In the genomic region with DNA sequence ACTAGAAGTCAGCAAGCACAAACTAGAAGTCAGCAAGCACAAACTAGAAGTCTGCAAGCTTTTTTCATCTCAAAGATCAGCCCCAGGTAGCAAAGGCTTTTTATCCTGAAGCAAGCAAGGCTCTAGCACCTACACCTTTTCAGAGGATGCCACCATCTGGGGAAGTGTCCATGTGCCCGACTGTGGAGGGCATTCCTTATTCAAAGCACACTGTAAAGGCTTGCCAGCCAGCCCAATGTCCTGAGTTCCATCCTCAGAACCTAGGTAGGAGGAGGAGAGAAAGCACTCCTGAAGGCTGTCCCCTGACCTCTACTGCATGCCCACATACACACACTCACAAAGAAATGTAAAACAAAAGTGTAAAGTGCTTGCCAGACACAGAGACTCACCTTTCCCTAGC, we compare ENCODE assay signal across 31 mouse cellular contexts. TPM values are rescaled to one million over a fixed set of nuclear protein-coding genes. Genes with fewer than 3 reads are reported as not detected.
"Had no signal": no experiment of that assay in that cellular context is flagged by ENCODE, and none has a peak within 500 bp of the region (broad histone marks: within the 10 kb centered on the region; RNA-seq: fewer than 3 reads in every experiment).

No protein-coding gene starts in this region.

- H3K27me3 ChIP-seq: limb, embryonic 12.5 days; limb, embryonic 13.5 days; limb, embryonic 15.5 days; liver, embryonic 12.5 days; liver, embryonic 13.5 days; liver, embryonic 15.5 days; lung, embryonic 15.5 days; midbrain, embryonic 12.5 days; midbrain, embryonic 13.5 days; neural tube, embryonic 12.5 days; neural tube, embryonic 13.5 days had no signal

- H3K4me3 ChIP-seq: limb, embryonic 10.5 days; limb, embryonic 12.5 days; limb, embryonic 13.5 days; limb, embryonic 15.5 days; liver, embryonic 12.5 days; liver, embryonic 13.5 days; liver, embryonic 15.5 days; lung, embryonic 15.5 days; midbrain, embryonic 10.5 days; midbrain, embryonic 12.5 days; midbrain, embryonic 13.5 days; myocyte; neural tube, embryonic 12.5 days; neural tube, embryonic 13.5 days had no signal

- H3K27ac ChIP-seq: limb, embryonic 10.5 days; limb, embryonic 12.5 days; limb, embryonic 13.5 days; limb, embryonic 15.5 days; liver, embryonic 12.5 days; liver, embryonic 13.5 days; liver, embryonic 14.5 days; liver, embryonic 15.5 days; lung, embryonic 15.5 days; macrophage; midbrain, embryonic 10.5 days; midbrain, embryonic 13.5 days; neural tube, embryonic 12.5 days; neural tube, embryonic 13.5 days had no signal

- H3K9ac ChIP-seq: limb, embryonic 12.5 days; limb, embryonic 13.5 days; limb, embryonic 15.5 days; liver, embryonic 12.5 days; liver, embryonic 13.5 days; liver, embryonic 14.5 days; liver, embryonic 15.5 days; liver, postnatal 0 days; lung, embryonic 14.5 days; lung, embryonic 15.5 days; midbrain, embryonic 12.5 days; midbrain, embryonic 13.5 days; neural tube, embryonic 12.5 days; neural tube, embryonic 13.5 days had no signal

- H3K4me2 ChIP-seq: limb, embryonic 12.5 days; limb, embryonic 13.5 days; limb, embryonic 15.5 days; liver, embryonic 11.5 days; liver, embryonic 12.5 days; liver, embryonic 13.5 days; liver, embryonic 15.5 days; lung, embryonic 14.5 days; lung, embryonic 15.5 days; midbrain, embryonic 12.5 days; midbrain, embryonic 13.5 days; neural tube, embryonic 12.5 days; neural tube, embryonic 13.5 days had no signal

- H3K36me3 ChIP-seq: liver, embryonic 12.5 days; liver, embryonic 13.5 days; liver, embryonic 15.5 days; lung, embryonic 15.5 days; midbrain, embryonic 12.5 days; midbrain, embryonic 13.5 days; neural tube, embryonic 12.5 days; neural tube, embryonic 13.5 days had no signal

- DNase-seq: left cerebral cortex, postnatal 4 days; liver; liver, embryonic 13.5 days; liver, postnatal 0 days; lung, adult 18-20 months; lung, adult 2 months; lung, embryonic 14.5 days; lung, postnatal 10 days; lung, postnatal 14 days; lung, postnatal 36 days; lung, postnatal 4 days; midbrain, embryonic 14.5 days had no signal

- ATAC-seq: liver, embryonic 12.5 days; liver, postnatal 0 days; lung, postnatal 0 days; midbrain, embryonic 13.5 days; midbrain, embryonic 16.5 days had no signal

- H3K9me3 ChIP-seq: limb, embryonic 10.5 days; limb, embryonic 12.5 days; limb, embryonic 13.5 days; limb, embryonic 15.5 days; liver, embryonic 12.5 days; liver, embryonic 13.5 days; liver, embryonic 15.5 days; lung, embryonic 15.5 days; midbrain, embryonic 10.5 days; midbrain, embryonic 12.5 days; midbrain, embryonic 13.5 days; neural tube, embryonic 12.5 days; neural tube, embryonic 13.5 days had no signal

RNA-seq across cellular contexts. Expression of a gene that starts 16.0 kb away (rescaled TPM):
- total RNA-seq: monocyte, adult 5-6 weeks had no signal
